Mouse (Mus musculus) c-Kit-positive CD71-positive TER-119-negative erythroid progenitor cells, embryonic 14.5 days (primary cell): ENCODE results near the gene Hoxa1.

Experiments
- DNase-seq: peaks from one replicate; pipeline ENCODE4 v3.0.0-alpha.2; 2013; ENCODE audit warnings: low read depth

The Hoxa1 gene

GRCm38 (mm10) chr6:52158276-52159051 lies at the start of gene Hoxa1:
Gene Hoxa1 (minus strand): TSS chr6:52158317.
- peak; percentile 15 for DNase-seq

- no peak for DNase-seq
These were observed 49.5 kb upstream of the Hoxa1 start for GRCm38 (mm10) chr6:52207684-52207976.

GRCm38 (mm10) chr6:52206882-52207683 lies 49.0 kb upstream of the Hoxa1 start:
- DNase-seq, result no peak

- DNase-seq, result no peak
These were observed 47.8 kb upstream of the Hoxa1 start for GRCm38 (mm10) chr6:52205638-52206621.

- DNase-seq, result no peak
These were observed 47.1 kb upstream of the Hoxa1 start for GRCm38 (mm10) chr6:52205221-52205620.

GRCm38 (mm10) chr6:52204050-52204752 lies 46.1 kb upstream of the Hoxa1 start, which contains the start of gene Hoxa5:
Gene Hoxa5 (minus strand): TSS chr6:52204587.
- no peak for DNase-seq

GRCm38 (mm10) chr6:52203371-52204049 lies 45.4 kb upstream of the Hoxa1 start:
- no peak for DNase-seq

- no peak for DNase-seq
These were observed 44.9 kb upstream of the Hoxa1 start for GRCm38 (mm10) chr6:52203121-52203370.

- DNase-seq, result no peak
These were observed 44.4 kb upstream of the Hoxa1 start for GRCm38 (mm10) chr6:52202362-52203120.

- DNase-seq, result no peak
These were observed 43.2 kb upstream of the Hoxa1 start for GRCm38 (mm10) chr6:52201269-52201668.

- no peak for DNase-seq
These were observed 42.7 kb upstream of the Hoxa1 start for GRCm38 (mm10) chr6:52200751-52201250.

- no peak for DNase-seq
These were observed 42.1 kb upstream of the Hoxa1 start for GRCm38 (mm10) chr6:52200073-52200750.

GRCm38 (mm10) chr6:52197271-52197670 lies 39.2 kb upstream of the Hoxa1 start:
- DNase-seq, result no peak

- no peak for DNase-seq
These were observed 38.7 kb upstream of the Hoxa1 start for GRCm38 (mm10) chr6:52196811-52197210.

GRCm38 (mm10) chr6:52194690-52195089 lies 36.6 kb upstream of the Hoxa1 start:
- DNase-seq, result no peak

- DNase-seq, result no peak
These were observed 33.9 kb upstream of the Hoxa1 start for GRCm38 (mm10) chr6:52191860-52192550.

GRCm38 (mm10) chr6:52190906-52191810 lies 33.0 kb upstream of the Hoxa1 start, which contains the start of gene Hoxa4:
Gene Hoxa4 (minus strand): TSS chr6:52191753.
- no peak for DNase-seq

- no peak for DNase-seq
These were observed 32.3 kb upstream of the Hoxa1 start for GRCm38 (mm10) chr6:52190410-52190809.
